Mouse (Mus musculus): ENCODE measurements around the gene Zbtb38. TPM values are rescaled to one million over a fixed set of nuclear protein-coding genes. Genes with fewer than 3 reads are reported as not detected.

The Zbtb38 gene
- total and polyA plus RNA-seq, 2 experiments, result 2.9 to 12.4 TPM

GRCm38 (mm10) chr9:96783667-96784066, 31.0 kb upstream of the Zbtb38 start:
- no peak overlapping the region for H3K27ac ChIP-seq (replicated peaks; ENCODE audit: insufficient read depth, low read depth, low read length)
- H3K79me2 ChIP-seq (ENCODE audit: control insufficient read depth, insufficient read depth, low read length), result no peaks in the 10 kb centered on the region
- 0 out of 2 replicates have a peak, but pooled peaks cover 5% of the 10 kb centered on the region for H3K27me3 ChIP-seq (ENCODE audit: control insufficient read depth, insufficient read depth, low read length)
- DNase-seq (ENCODE audit: extremely low read depth, low read depth, low spot score), result no peak
- no peak overlapping the region for H3K9ac ChIP-seq (ENCODE audit: low read depth, low read length)
- no peak overlapping the region for H3K4me3 ChIP-seq (ENCODE audit: insufficient read depth, low read depth, low read length)
- H3K4me1 ChIP-seq (ENCODE audit: control insufficient read depth, insufficient read depth, low read length), result no peaks in the 10 kb centered on the region; the same call in 1 of the 2 replicates
- 94% methylated on average over 9 of the region's 9 CpGs for WGBS
- no peaks in the 10 kb centered on the region for H3K36me3 ChIP-seq (ENCODE audit: control insufficient read depth, insufficient read depth, low read length)
- TF ChIP-seq CTCF (IDR thresholded peaks at IDR 0.05; ENCODE audit: low read depth, low read length), result no peak
- no peak for TF ChIP-seq POLR2A (IDR thresholded peaks at IDR 0.05; ENCODE audit: extremely low read depth, insufficient read depth, low read length)

GRCm38 (mm10) chr9:96783258-96783657, 30.6 kb upstream of the Zbtb38 start:
- TF ChIP-seq CTCF (IDR thresholded peaks at IDR 0.05; ENCODE audit: low read depth, low read length) (no peak), POLR2A (IDR thresholded peaks at IDR 0.05; ENCODE audit: extremely low read depth, insufficient read depth, low read length) (no peak)

GRCm38 (mm10) chr9:96782062-96782461, 29.4 kb upstream of the Zbtb38 start:
- Histone ChIP-seq H3K4me1 (ENCODE audit: control insufficient read depth, insufficient read depth, low read length) (no peaks in the 10 kb centered on the region; the same call in 1 of the 2 replicates), H3K79me2 (ENCODE audit: control insufficient read depth, insufficient read depth, low read length) (no peaks in the 10 kb centered on the region), H3K36me3 (ENCODE audit: control insufficient read depth, insufficient read depth, low read length) (no peaks in the 10 kb centered on the region), H3K9ac (ENCODE audit: low read depth, low read length) (no peak overlapping the region), H3K27ac (replicated peaks; ENCODE audit: insufficient read depth, low read depth, low read length) (no peak overlapping the region), H3K27me3 (ENCODE audit: control insufficient read depth, insufficient read depth, low read length) (0 out of 2 replicates have a peak, but pooled peaks cover 5% of the 10 kb centered on the region), H3K4me3 (ENCODE audit: insufficient read depth, low read depth, low read length) (no peak overlapping the region)
- DNase-seq (ENCODE audit: extremely low read depth, low read depth, low spot score), result no peak
- WGBS, result 82% methylated on average over 8 of the region's 8 CpGs
- no peak for TF ChIP-seq POLR2A (IDR thresholded peaks at IDR 0.05; ENCODE audit: extremely low read depth, insufficient read depth, low read length)
- TF ChIP-seq CTCF (IDR thresholded peaks at IDR 0.05; ENCODE audit: low read depth, low read length), result no peak

More at GRCm38 (mm10) chr9:96783258-96783657, 30.6 kb upstream of the Zbtb38 start:
- Histone ChIP-seq H3K4me3 (ENCODE audit: insufficient read depth, low read depth, low read length) (no peak overlapping the region), H3K27me3 (ENCODE audit: control insufficient read depth, insufficient read depth, low read length) (0 out of 2 replicates have a peak, but pooled peaks cover 5% of the 10 kb centered on the region), H3K9ac (ENCODE audit: low read depth, low read length) (no peak overlapping the region), H3K4me1 (ENCODE audit: control insufficient read depth, insufficient read depth, low read length) (no peaks in the 10 kb centered on the region; the same call in 1 of the 2 replicates), H3K79me2 (ENCODE audit: control insufficient read depth, insufficient read depth, low read length) (no peaks in the 10 kb centered on the region), H3K27ac (replicated peaks; ENCODE audit: insufficient read depth, low read depth, low read length) (no peak overlapping the region), H3K36me3 (ENCODE audit: control insufficient read depth, insufficient read depth, low read length) (no peaks in the 10 kb centered on the region)
- WGBS, result 80% methylated on average over 5 of the region's 5 CpGs
- no peak for DNase-seq (ENCODE audit: extremely low read depth, low read depth, low spot score)

- no peak for DNase-seq (ENCODE audit: extremely low read depth, low read depth, low spot score)
- 35% methylated on average over 6 of the region's 6 CpGs for WGBS
- no peaks in the 10 kb centered on the region for H3K79me2 ChIP-seq (ENCODE audit: control insufficient read depth, insufficient read depth, low read length)
- H3K4me1 ChIP-seq (ENCODE audit: control insufficient read depth, insufficient read depth, low read length), result no peaks in the 10 kb centered on the region
- H3K27ac ChIP-seq (replicated peaks; ENCODE audit: insufficient read depth, low read depth, low read length), result no peak overlapping the region
- TF ChIP-seq CTCF (IDR thresholded peaks at IDR 0.05; ENCODE audit: low read depth, low read length), result no peak
- TF ChIP-seq POLR2A (IDR thresholded peaks at IDR 0.05; ENCODE audit: extremely low read depth, insufficient read depth, low read length), result no peak
- H3K9ac ChIP-seq (ENCODE audit: low read depth, low read length), result no peak overlapping the region
- H3K4me3 ChIP-seq (ENCODE audit: insufficient read depth, low read depth, low read length), result no peak overlapping the region
- H3K27me3 ChIP-seq (ENCODE audit: control insufficient read depth, insufficient read depth, low read length), result peaks cover 4% of the 10 kb centered on the region
- no peaks in the 10 kb centered on the region for H3K36me3 ChIP-seq (ENCODE audit: control insufficient read depth, insufficient read depth, low read length)
Observed at GRCm38 (mm10) chr9:96773146-96773545, 20.5 kb upstream of the Zbtb38 start.

GRCm38 (mm10) chr9:96770443-96770842, 17.8 kb upstream of the Zbtb38 start:
- no peak for DNase-seq (ENCODE audit: extremely low read depth, low read depth, low spot score)
- Histone ChIP-seq H3K9ac (ENCODE audit: low read depth, low read length) (no peak overlapping the region), H3K27me3 (ENCODE audit: control insufficient read depth, insufficient read depth, low read length) (peaks cover 4% of the 10 kb centered on the region), H3K36me3 (ENCODE audit: control insufficient read depth, insufficient read depth, low read length) (no peaks in the 10 kb centered on the region), H3K79me2 (ENCODE audit: control insufficient read depth, insufficient read depth, low read length) (no peaks in the 10 kb centered on the region), H3K27ac (replicated peaks; ENCODE audit: insufficient read depth, low read depth, low read length) (no peak overlapping the region), H3K4me1 (ENCODE audit: control insufficient read depth, insufficient read depth, low read length) (no peaks in the 10 kb centered on the region), H3K4me3 (ENCODE audit: insufficient read depth, low read depth, low read length) (no peak overlapping the region)
- TF ChIP-seq CTCF (IDR thresholded peaks at IDR 0.05; ENCODE audit: low read depth, low read length), result no peak
- TF ChIP-seq POLR2A (IDR thresholded peaks at IDR 0.05; ENCODE audit: extremely low read depth, insufficient read depth, low read length), result no peak
- 83% methylated on average over 3 of the region's 3 CpGs for WGBS

GRCm38 (mm10) chr9:96769651-96770050, 17.0 kb upstream of the Zbtb38 start:
- H3K79me2 ChIP-seq (ENCODE audit: control insufficient read depth, insufficient read depth, low read length), result no peaks in the 10 kb centered on the region
- TF ChIP-seq POLR2A (IDR thresholded peaks at IDR 0.05; ENCODE audit: extremely low read depth, insufficient read depth, low read length) (no peak), CTCF (IDR thresholded peaks at IDR 0.05; ENCODE audit: low read depth, low read length) (no peak)

More at GRCm38 (mm10) chr9:96769651-96770050, 17.0 kb upstream of the Zbtb38 start:
- no peaks in the 10 kb centered on the region for H3K36me3 ChIP-seq (ENCODE audit: control insufficient read depth, insufficient read depth, low read length)
- 75% methylated on average over 9 of the region's 9 CpGs for WGBS
- no peak overlapping the region for H3K27ac ChIP-seq (replicated peaks; ENCODE audit: insufficient read depth, low read depth, low read length)
- no peak for DNase-seq (ENCODE audit: extremely low read depth, low read depth, low spot score)
- H3K4me3 ChIP-seq (ENCODE audit: insufficient read depth, low read depth, low read length), result no peak overlapping the region
- H3K27me3 ChIP-seq (ENCODE audit: control insufficient read depth, insufficient read depth, low read length), result peaks cover 4% of the 10 kb centered on the region
- no peaks in the 10 kb centered on the region for H3K4me1 ChIP-seq (ENCODE audit: control insufficient read depth, insufficient read depth, low read length)
- H3K9ac ChIP-seq (ENCODE audit: low read depth, low read length), result no peak overlapping the region

All from liver, adult 2 months (tissue).